In the genomic region with DNA sequence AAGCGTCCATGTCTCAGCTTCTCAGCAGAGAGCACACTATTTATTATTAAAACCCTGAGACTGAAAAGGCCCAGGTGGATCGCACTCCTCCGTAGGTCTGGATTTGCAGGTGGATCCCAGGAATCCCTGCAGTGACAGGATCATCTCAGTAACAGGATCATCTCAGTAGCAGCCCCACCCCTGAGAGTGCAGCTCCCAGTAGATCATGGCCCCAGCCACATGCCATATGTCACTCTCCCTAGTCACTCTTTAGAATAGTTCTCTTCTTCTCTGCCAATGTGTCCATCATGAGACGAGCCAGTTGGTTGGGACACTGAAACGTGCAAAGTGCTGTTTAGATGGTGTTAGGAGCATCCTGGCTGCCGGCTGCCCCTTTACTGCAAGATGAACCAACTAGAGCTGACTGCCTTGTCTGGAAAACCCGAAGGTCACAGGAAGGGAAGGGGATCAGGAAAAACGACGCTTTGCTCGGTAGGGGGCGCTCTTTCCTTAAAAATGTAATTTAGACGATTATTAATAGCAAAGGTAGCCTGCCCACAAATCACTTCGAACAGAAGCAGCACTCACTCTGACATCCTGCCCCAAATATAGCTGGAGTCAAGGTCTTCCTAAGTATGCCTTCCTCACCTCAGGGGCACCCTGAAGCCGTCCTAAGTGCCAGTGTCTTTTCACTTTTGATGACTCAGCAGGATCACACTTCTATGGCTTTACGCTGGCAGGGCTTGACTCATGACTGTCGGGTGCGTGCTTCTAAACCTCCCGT, we compare ENCODE assay signal across 8 mouse cellular contexts. TPM values are rescaled to one million over a fixed set of nuclear protein-coding genes. Genes with fewer than 3 reads are reported as not detected.
DNase-seq lines count a peak whose midpoint lies in the region; TF ChIP-seq lines count a peak whose summit lies in the region.

No protein-coding gene starts in this region.

- no peak overlapping the region for H3K27ac ChIP-seq in embryonic facial prominence, embryonic 10.5 days (replicated peaks)
- H3K27ac ChIP-seq in heart, adult 2 months = peak overlapping the region; percentile 73
- no peak overlapping the region for H3K27ac ChIP-seq in midbrain, embryonic 10.5 days (replicated peaks)

- TF ChIP-seq EP300 in heart, adult 2 months (IDR thresholded peaks at IDR 0.05; ENCODE audit: insufficient read depth, low read depth, low read length) = peak; percentile 69; the same call in 1 of the 2 replicates

- TF ChIP-seq POLR2A in heart, adult 2 months (IDR thresholded peaks at IDR 0.05; ENCODE audit: insufficient read depth, low read depth, low read length) = no peak

- no peak overlapping the region for H3K4me3 ChIP-seq in embryonic facial prominence, embryonic 10.5 days
- peak overlapping the region; percentile 29 for H3K4me3 ChIP-seq in heart, adult 2 months
- no peak overlapping the region for H3K4me3 ChIP-seq in midbrain, embryonic 10.5 days

- H3K36me3 ChIP-seq in embryonic facial prominence, embryonic 10.5 days (replicated peaks) = no peaks in the 10 kb centered on the region; the same call in 1 of the 2 replicates
- H3K36me3 ChIP-seq in heart, adult 2 months (ENCODE audit: control insufficient read depth, insufficient read depth, low read length) = peaks cover 8% of the 10 kb centered on the region; the same call in 1 of the 2 replicates
- H3K36me3 ChIP-seq in midbrain, embryonic 10.5 days = no peaks in the 10 kb centered on the region

- TF ChIP-seq CTCF in heart, adult 2 months (IDR thresholded peaks at IDR 0.05) = peak; percentile 86

- H3K9ac ChIP-seq in heart, adult 2 months (ENCODE audit: low read depth, low read length) = peak overlapping the region; percentile 22

- WGBS in embryonic facial prominence, embryonic 10.5 days = 42% methylated on average over 18 of the region's 18 CpGs
- WGBS in heart, adult 2 months = 19% methylated on average over 18 of the region's 18 CpGs
- WGBS in midbrain, embryonic 10.5 days = 44% methylated on average over 18 of the region's 18 CpGs

- no peaks in the 10 kb centered on the region for H3K9me3 ChIP-seq in embryonic facial prominence, embryonic 10.5 days
- no peaks in the 10 kb centered on the region for H3K9me3 ChIP-seq in midbrain, embryonic 10.5 days (replicated peaks)

- DNase-seq in adrenal gland, postnatal 14 days = peak; percentile 92
- DNase-seq in embryonic facial prominence, embryonic 10.5 days (ENCODE audit: low spot score) = peak; percentile 83
- DNase-seq in heart, adult 2 months = peak; percentile 81 to 84
- DNase-seq in kidney, adult 11 months = peak; percentile 82
- peak; percentile 85 for DNase-seq in left cerebral cortex, postnatal 4 days
- peak; percentile 80 for DNase-seq in midbrain, embryonic 10.5 days (ENCODE audit: low spot score)
- peak; percentile 82 for DNase-seq in right cerebral cortex, postnatal 4 days
- no peak for DNase-seq in yolk sac, embryonic 10.5 days (ENCODE audit: low spot score)

- peaks cover 18% of the 10 kb centered on the region for H3K79me2 ChIP-seq in heart, adult 2 months (replicated peaks; ENCODE audit: control insufficient read depth, insufficient read depth, low read length)

- H3K4me1 ChIP-seq in embryonic facial prominence, embryonic 10.5 days = peaks cover 52% of the 10 kb centered on the region
- H3K4me1 ChIP-seq in heart, adult 2 months (ENCODE audit: control insufficient read depth, insufficient read depth, low read length) = peaks cover 41% of the 10 kb centered on the region
- H3K4me1 ChIP-seq in midbrain, embryonic 10.5 days = peaks cover 55% of the 10 kb centered on the region

- intact Hi-C loops in heart, adult 2 months (cut with DNase I) = loop anchor here (1.0 to 5.0 kb wide), 4 partner anchors 19 to 471 kb away; no protein-coding TSS in a partner anchor
- intact Hi-C loops in left cerebral cortex, postnatal 4 days (cut with DNase I) = loop anchor here (5.0 kb wide), 1 partner anchor 474 kb away; no protein-coding TSS in a partner anchor

- no peaks in the 10 kb centered on the region for H3K27me3 ChIP-seq in embryonic facial prominence, embryonic 10.5 days (replicated peaks; ENCODE audit: low read depth, poor library complexity, severe bottlenecking)
- no peaks in the 10 kb centered on the region for H3K27me3 ChIP-seq in heart, adult 2 months (ENCODE audit: control insufficient read depth, insufficient read depth, low read length)
- no peaks in the 10 kb centered on the region for H3K27me3 ChIP-seq in midbrain, embryonic 10.5 days (ENCODE audit: low read depth, poor library complexity, severe bottlenecking)

RNA-seq across cellular contexts. Expression of a gene that starts 20.8 kb away (rescaled TPM):
- total RNA-seq in adrenal gland, postnatal 14 days (2021) = 60.4 and 62.0 TPM in 2 replicates
- 15.7 and 16.1 TPM in 2 replicates for polyA plus RNA-seq in embryonic facial prominence, embryonic 10.5 days (2016; fragmentation: Nextera tagmentation; extraction: Ambion mirVana)
- total RNA-seq in heart, adult 2 months (2021) = 10 to 100 TPM; 15.2 to 24.6 TPM
- polyA plus RNA-seq in heart, adult 2 months (2012; rRNA removed) = 10.7 and 14.0 TPM in 2 replicates
- total RNA-seq in left cerebral cortex, postnatal 4 days (2021) = 10 to 100 TPM; 19.1 to 21.3 TPM
- polyA plus RNA-seq in midbrain, embryonic 10.5 days (2016; fragmentation: Nextera tagmentation; extraction: Ambion mirVana) = 10.5 and 10.7 TPM in 2 replicates
